Mouse (Mus musculus) c-Kit-negative CD71-positive TER-119-positive erythroid progenitor cells, embryonic 14.5 days (primary cell): ENCODE data around the gene Man2c1.

Experiments
- DNase-seq: peaks from one replicate; pipeline ENCODE4 v3.0.0-alpha.2; 2013; ENCODE audit warnings: low read depth, low spot score

The Man2c1 gene

DNA sequence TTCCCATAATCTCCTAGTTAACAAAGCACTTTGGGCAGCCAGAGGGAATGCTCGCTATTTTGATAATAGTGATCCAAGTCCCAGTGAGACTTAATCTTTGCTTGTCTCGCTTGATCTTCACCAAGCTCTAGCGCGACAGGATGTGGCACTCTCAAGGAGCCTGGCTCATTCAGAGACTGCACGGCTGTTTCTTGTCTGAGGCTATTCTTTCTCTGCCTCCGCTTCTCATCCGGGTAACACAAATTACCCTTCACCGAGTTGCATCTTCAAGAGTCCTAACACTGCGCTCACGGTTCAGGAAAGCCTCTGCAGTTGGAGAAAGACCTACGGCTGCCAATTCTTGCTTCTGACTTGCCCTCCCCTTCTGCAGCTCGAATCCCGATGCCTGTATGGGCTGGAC, 27.0 kb downstream of the Man2c1 start:
- DNase-seq, result no peak

DNA sequence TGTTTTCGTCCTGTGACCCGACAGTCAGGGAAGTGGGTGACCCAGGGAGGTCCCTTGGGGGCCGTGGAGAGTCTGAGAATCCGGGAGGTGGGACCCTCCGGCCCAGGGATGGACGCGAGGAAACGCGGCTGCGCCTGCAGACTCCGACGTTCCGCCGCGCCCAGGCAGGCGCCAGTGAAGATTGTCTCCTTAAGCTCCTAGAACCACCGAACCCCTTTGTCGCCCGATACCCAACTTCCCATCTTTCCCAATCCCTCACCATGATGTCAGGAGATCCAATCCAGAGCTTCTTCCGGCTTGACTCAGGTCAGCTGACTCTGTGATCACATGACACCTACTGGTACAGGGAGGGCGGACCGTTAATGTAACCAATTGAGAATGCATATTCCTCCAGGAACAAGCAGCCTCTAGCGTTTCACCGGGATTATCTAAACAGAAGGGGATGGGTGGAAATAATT, 27.6 kb downstream of the Man2c1 start, which contains the start of gene Commd4:
TSS of gene Commd4 (minus strand) at position 319 of the 458 bp plus-strand sequence.
- peak; percentile 67 for DNase-seq

DNA sequence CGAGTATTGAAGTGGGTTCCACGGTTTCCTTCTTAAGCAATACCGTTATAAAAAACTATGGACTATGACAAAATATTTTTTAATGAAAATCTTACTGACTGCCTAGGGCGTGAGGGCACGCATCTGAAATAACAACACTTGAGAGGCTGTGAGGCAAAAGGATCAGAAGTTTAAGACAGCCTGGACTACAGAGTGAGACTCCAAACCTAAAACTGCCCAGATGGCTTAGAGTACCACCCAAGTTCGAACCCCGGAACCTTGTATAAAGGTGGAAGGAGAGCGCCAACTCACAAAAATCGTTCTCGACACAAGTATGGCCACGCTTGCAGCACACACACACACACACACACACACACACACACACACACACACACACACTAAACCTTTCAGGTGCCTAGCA, 28.0 kb downstream of the Man2c1 start:
- no peak for DNase-seq

DNA sequence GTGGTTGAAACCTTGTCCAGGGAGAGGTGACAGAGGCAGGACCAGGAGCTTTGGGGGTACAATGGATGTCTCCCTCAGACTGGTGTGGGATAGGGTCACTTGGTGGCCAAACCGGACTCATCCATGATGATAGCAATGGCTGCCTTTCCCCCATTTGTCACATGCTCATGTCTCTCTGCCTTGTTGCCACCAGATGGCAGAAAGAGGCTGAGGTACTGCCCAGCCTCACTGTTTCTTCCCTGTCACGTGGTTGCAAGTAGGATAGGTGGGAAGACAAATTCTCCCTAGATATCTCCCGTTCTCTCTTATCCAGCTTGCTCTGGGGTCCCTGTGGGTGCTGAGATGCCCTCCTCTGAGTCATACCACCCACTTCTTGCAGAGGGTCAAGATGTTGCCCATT, 32.0 kb downstream of the Man2c1 start:
- no peak for DNase-seq

DNA sequence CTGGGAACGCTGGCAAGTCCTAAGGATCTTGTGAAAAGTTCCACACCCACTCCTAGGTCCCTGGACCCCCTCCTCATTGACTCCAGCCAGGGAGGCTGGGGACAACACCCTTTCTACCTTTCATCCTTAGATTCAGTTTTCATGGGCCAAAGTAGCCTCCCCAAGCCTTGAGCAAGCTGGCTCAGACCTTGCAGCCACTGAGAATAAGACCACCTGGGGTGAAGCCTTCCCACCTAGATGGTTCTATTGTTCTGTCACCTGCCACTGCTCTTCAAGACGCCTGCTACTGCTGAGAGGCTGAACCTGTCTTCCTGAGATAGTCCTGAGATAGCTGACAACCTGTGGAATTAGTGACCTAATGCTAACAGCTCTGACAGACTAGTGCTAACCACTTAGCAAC, 32.6 kb downstream of the Man2c1 start:
- no peak for DNase-seq

DNA sequence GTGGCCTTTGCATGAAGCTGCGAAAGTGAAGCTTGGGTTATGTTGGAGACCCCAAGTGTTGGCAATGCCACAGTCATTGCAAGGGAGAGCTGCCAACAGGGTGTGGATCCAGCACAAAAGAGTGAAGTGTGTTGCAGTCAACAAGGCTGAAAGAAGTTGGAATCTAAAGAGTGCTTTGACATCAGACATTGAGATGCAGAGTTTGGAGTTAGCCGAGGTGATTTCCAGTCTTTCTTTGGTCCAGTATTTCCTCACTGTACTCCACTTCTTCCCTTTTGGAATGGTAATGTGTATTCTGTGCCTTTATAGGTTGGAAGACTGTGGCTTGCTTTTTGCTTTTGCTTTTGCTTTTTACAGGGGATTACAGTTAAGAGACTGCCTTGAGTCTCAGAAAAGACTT, 35.7 kb downstream of the Man2c1 start:
- no peak for DNase-seq

DNA sequence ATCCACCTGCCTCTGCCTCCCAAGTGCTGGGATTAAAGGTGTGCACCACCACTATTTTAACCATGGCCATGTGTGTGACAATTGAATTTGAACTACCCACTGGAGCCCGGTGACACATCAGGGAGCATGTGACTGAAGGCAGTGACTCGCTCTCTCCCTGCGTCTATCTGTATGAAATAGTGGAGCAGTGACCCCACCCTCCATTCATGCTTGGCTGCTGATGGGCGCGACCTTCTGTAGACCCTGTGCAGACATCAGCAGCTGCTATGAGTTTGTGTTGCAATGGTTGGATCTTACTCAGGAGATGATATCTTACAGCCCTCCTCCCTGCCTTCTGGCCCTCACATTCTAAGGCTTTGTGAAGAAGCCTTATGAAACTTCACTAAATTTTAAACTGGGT, 37.9 kb downstream of the Man2c1 start:
- DNase-seq, result no peak
